Mouse (Mus musculus) forebrain, embryonic 15.5 days (tissue): ENCODE data around the gene Fscn3. TPM values are rescaled to one million over a fixed set of nuclear protein-coding genes. Genes with fewer than 3 reads are reported as not detected.
A peak's percentile ranks its signal among the peaks of the same experiment; 100 is the strongest.

Source experiments
- ATAC-seq: fragments of 200-750 bp; cut with Nextera tagmentation; replicated peaks from 2 replicates; pipeline ENCODE4 v1.8.0; 2017; ENCODE audit warnings: mild to moderate bottlenecking, moderate TSS enrichment, moderate library complexity
- H3K27ac ChIP-seq: fragments of 300-500 bp; sonication (generic); replicated peaks from 2 replicates; pipeline ENCODE4 v1.5.1; 2015; ENCODE audit warnings: mild to moderate bottlenecking, inconsistent platforms
- H3K27me3 ChIP-seq: fragments of 300-500 bp; sonication (generic); 2 replicates; pipeline ENCODE4 v1.6.1; 2015; ENCODE audit warnings: inconsistent platforms
- H3K36me3 ChIP-seq: fragments of 300-500 bp; sonication (generic); 2 replicates; pipeline ENCODE4 v1.6.1; 2015; ENCODE audit warnings: mild to moderate bottlenecking, inconsistent platforms
- H3K4me1 ChIP-seq: fragments of 300-500 bp; sonication (generic); 2 replicates; pipeline ENCODE4 v1.6.1; 2015; ENCODE audit warnings: inconsistent platforms
- H3K4me2 ChIP-seq: fragments of 300-500 bp; sonication (generic); replicated peaks from 2 replicates; pipeline ENCODE4 v1.6.1; 2015; ENCODE audit warnings: mild to moderate bottlenecking, inconsistent platforms
- H3K4me3 ChIP-seq: fragments of 300-500 bp; sonication (generic); 2 replicates; pipeline ENCODE4 v1.5.1; 2015; ENCODE audit warnings: mild to moderate bottlenecking, inconsistent platforms
- H3K9ac ChIP-seq: fragments of 300-500 bp; sonication (generic); replicated peaks from 2 replicates; pipeline ENCODE4 v1.6.1; 2015; ENCODE audit warnings: mild to moderate bottlenecking, inconsistent platforms
- H3K9me3 ChIP-seq: fragments of 300-500 bp; sonication (generic); 2 replicates; pipeline ENCODE4 v1.6.1; 2016; ENCODE audit warnings: inconsistent platforms
- WGBS: fragments of 180-500 bp; shearing (Covaris S2); methylation state at CpG from one replicate; pipeline ENCODE4 v1.1.7; 2015; ENCODE audit warnings: mixed read lengths; 5-methylcytosine and 5-hydroxymethylcytosine counted together
- polyA plus RNA-seq: library from polyadenylated mRNA; unstranded; fragments of >200 nt; fragmentation: Nextera tagmentation; extraction: Ambion mirVana; gene quantifications from 2 replicates; pipeline ENCODE4 v1.2.1, GENCODE M21; 2015

Fscn3 gene
- polyA plus RNA-seq, 1 experiment from 2014 or later = not detected

- WGBS = 84% methylated on average over 10 of the region's 10 CpGs
- Histone ChIP-seq H3K27ac (no peak overlapping the region), H3K4me2 (no peak overlapping the region), H3K27me3 (no peaks in the 10 kb centered on the region), H3K9me3 (no peaks in the 10 kb centered on the region), H3K4me1 (no peaks in the 10 kb centered on the region), H3K4me3 (no peak overlapping the region), H3K36me3 (peaks cover 7% of the 10 kb centered on the region), H3K9ac (no peak overlapping the region)
- no peak for ATAC-seq
Measured at GRCm38 (mm10) chr6:28430795-28431537, 3.4 kb downstream of the Fscn3 start.

- Histone ChIP-seq H3K4me1 (no peaks in the 10 kb centered on the region), H3K36me3 (peaks cover 3% of the 10 kb centered on the region)
- whole genome bisulfite sequencing = 77% methylated on average over 6 of the region's 6 CpGs
Measured at GRCm38 (mm10) chr6:28431538-28431855, 3.9 kb downstream of the Fscn3 start.

GRCm38 (mm10) chr6:28447937-28448336 is 20.3 kb downstream of the Fscn3 start:
- no peak for ATAC-seq
- Histone ChIP-seq H3K9me3 (no peaks in the 10 kb centered on the region), H3K36me3 (no peaks in the 10 kb centered on the region), H3K9ac (no peak overlapping the region), H3K27ac (no peak overlapping the region), H3K27me3 (peaks cover 26% of the 10 kb centered on the region), H3K4me3 (no peak overlapping the region), H3K4me2 (no peak overlapping the region), H3K4me1 (peaks cover 11% of the 10 kb centered on the region)
- WGBS = 63% methylated on average over 7 of the region's 7 CpGs

More at GRCm38 (mm10) chr6:28431538-28431855, 3.9 kb downstream of the Fscn3 start:
- H3K9ac ChIP-seq = no peak overlapping the region
- no peak overlapping the region for H3K27ac ChIP-seq
- H3K4me3 ChIP-seq = no peak overlapping the region
- H3K4me2 ChIP-seq = no peak overlapping the region
- ATAC-seq = no peak
- no peaks in the 10 kb centered on the region for H3K9me3 ChIP-seq
- H3K27me3 ChIP-seq = no peaks in the 10 kb centered on the region

GRCm38 (mm10) chr6:28449253-28449652 is 21.7 kb downstream of the Fscn3 start, which contains the start of gene Pax4:
Gene Pax4 (minus strand): TSS chr6:28449353.
- Histone ChIP-seq H3K9ac (no peak within 1 kb of the TSS), H3K27me3 (peaks cover 26% of the 10 kb centered on the region), H3K36me3 (no peaks in the 10 kb centered on the region), H3K4me2 (no peak within 1 kb of the TSS), H3K4me3 (no peak within 1 kb of the TSS), H3K9me3 (no peaks in the 10 kb centered on the region), H3K4me1 (peaks cover 11% of the 10 kb centered on the region), H3K27ac (no peak within 1 kb of the TSS)
- no peak for ATAC-seq
- 92% methylated on average over 2 of the region's 2 CpGs for WGBS

- Histone ChIP-seq H3K4me1 (peaks cover 11% of the 10 kb centered on the region), H3K4me2 (no peak overlapping the region), H3K4me3 (no peak overlapping the region), H3K9me3 (no peaks in the 10 kb centered on the region), H3K27ac (no peak overlapping the region), H3K27me3 (peaks cover 26% of the 10 kb centered on the region), H3K9ac (no peak overlapping the region), H3K36me3 (no peaks in the 10 kb centered on the region)
- 0 out of 2 replicates have a peak, but pooled peaks have one; percentile 23 for ATAC-seq
- 14% methylated on average over 5 of the region's 5 CpGs for WGBS
Measured at GRCm38 (mm10) chr6:28450481-28450880, 22.9 kb downstream of the Fscn3 start.

GRCm38 (mm10) chr6:28450977-28451376 is 23.4 kb downstream of the Fscn3 start:
- H3K4me3 ChIP-seq = no peak overlapping the region
- H3K4me1 ChIP-seq = peaks cover 11% of the 10 kb centered on the region
- no peaks in the 10 kb centered on the region for H3K36me3 ChIP-seq
- ATAC-seq = peak; percentile 61
- no peak overlapping the region for H3K27ac ChIP-seq
- under 1% methylated on average over 12 of the region's 12 CpGs for WGBS
- H3K9me3 ChIP-seq = no peaks in the 10 kb centered on the region
- H3K4me2 ChIP-seq = no peak overlapping the region
- peaks cover 26% of the 10 kb centered on the region for H3K27me3 ChIP-seq
- no peak overlapping the region for H3K9ac ChIP-seq

- ATAC-seq = no peak
- Histone ChIP-seq H3K9ac (no peak overlapping the region), H3K9me3 (no peaks in the 10 kb centered on the region), H3K27ac (no peak overlapping the region), H3K4me1 (no peaks in the 10 kb centered on the region), H3K4me3 (no peak overlapping the region), H3K27me3 (no peaks in the 10 kb centered on the region), H3K36me3 (no peaks in the 10 kb centered on the region), H3K4me2 (no peak overlapping the region)
Measured at GRCm38 (mm10) chr6:28459221-28459668, 31.7 kb downstream of the Fscn3 start.

- H3K4me2 ChIP-seq = no peak overlapping the region
- H3K9me3 ChIP-seq = no peaks in the 10 kb centered on the region
- H3K27me3 ChIP-seq = no peaks in the 10 kb centered on the region
- H3K9ac ChIP-seq = no peak overlapping the region
- no peak overlapping the region for H3K4me3 ChIP-seq
- no peaks in the 10 kb centered on the region for H3K36me3 ChIP-seq
- WGBS = 9% methylated on average over 5 of the region's 5 CpGs
- no peak overlapping the region for H3K27ac ChIP-seq
- no peaks in the 10 kb centered on the region for H3K4me1 ChIP-seq
- no peak for ATAC-seq
Measured at GRCm38 (mm10) chr6:28460534-28460933, 32.9 kb downstream of the Fscn3 start.

GRCm38 (mm10) chr6:28464630-28465029 is 37.0 kb downstream of the Fscn3 start:
- H3K9ac ChIP-seq = no peak overlapping the region

GRCm38 (mm10) chr6:28470017-28470602 is 42.5 kb downstream of the Fscn3 start:
- no peak overlapping the region for H3K27ac ChIP-seq
- H3K4me2 ChIP-seq = no peak overlapping the region
- H3K9me3 ChIP-seq = no peaks in the 10 kb centered on the region
- ATAC-seq = no peak
- H3K4me1 ChIP-seq = no peaks in the 10 kb centered on the region
- H3K4me3 ChIP-seq = no peak overlapping the region
- no peaks in the 10 kb centered on the region for H3K36me3 ChIP-seq
- H3K27me3 ChIP-seq = no peaks in the 10 kb centered on the region
- WGBS = 76% methylated on average over 4 of the region's 4 CpGs
- H3K9ac ChIP-seq = no peak overlapping the region

More at GRCm38 (mm10) chr6:28464630-28465029, 37.0 kb downstream of the Fscn3 start:
- Histone ChIP-seq H3K4me1 (no peaks in the 10 kb centered on the region), H3K9me3 (no peaks in the 10 kb centered on the region), H3K27ac (no peak overlapping the region), H3K4me2 (no peak overlapping the region), H3K36me3 (no peaks in the 10 kb centered on the region), H3K27me3 (no peaks in the 10 kb centered on the region), H3K4me3 (no peak overlapping the region)
- WGBS = 61% methylated on average over 6 of the region's 6 CpGs
- ATAC-seq = no peak

- whole genome bisulfite sequencing = 80% methylated on average over 5 of the region's 5 CpGs
- Histone ChIP-seq H3K4me3 (no peak overlapping the region), H3K9me3 (no peaks in the 10 kb centered on the region), H3K36me3 (no peaks in the 10 kb centered on the region), H3K9ac (no peak overlapping the region), H3K27me3 (no peaks in the 10 kb centered on the region), H3K27ac (no peak overlapping the region), H3K4me1 (no peaks in the 10 kb centered on the region), H3K4me2 (no peak overlapping the region)
- no peak for ATAC-seq
Measured at GRCm38 (mm10) chr6:28470621-28471020, 43.0 kb downstream of the Fscn3 start.

- no peak overlapping the region for H3K27ac ChIP-seq
- no peak overlapping the region for H3K9ac ChIP-seq
- no peak for ATAC-seq
- no peaks in the 10 kb centered on the region for H3K36me3 ChIP-seq
- 88% methylated on average over 9 of the region's 9 CpGs for WGBS
- H3K27me3 ChIP-seq = no peaks in the 10 kb centered on the region
- H3K4me1 ChIP-seq = no peaks in the 10 kb centered on the region
- no peak overlapping the region for H3K4me3 ChIP-seq
- no peak overlapping the region for H3K4me2 ChIP-seq
- no peaks in the 10 kb centered on the region for H3K9me3 ChIP-seq
Measured at GRCm38 (mm10) chr6:28471284-28472035, 43.9 kb downstream of the Fscn3 start.
